Mouse (Mus musculus) heart, embryonic 10.5 days (tissue): ENCODE data around the gene C330021F23Rik. TPM values are rescaled to one million over a fixed set of nuclear protein-coding genes. Genes with fewer than 3 reads are reported as not detected.

Source experiments
- DNase-seq: peaks from one replicate; pipeline ENCODE4 v3.0.0-alpha.2; 2017; ENCODE audit warnings: low spot score
- H3K27ac ChIP-seq: fragments of 300-500 bp; sonication (generic); 2 replicates; pipeline ENCODE4 v1.5.1; 2016; ENCODE audit warnings: mild to moderate bottlenecking
- H3K27me3 ChIP-seq: fragments of 300-500 bp; sonication (generic); 2 replicates; pipeline ENCODE4 v1.6.1; 2016; ENCODE audit warnings: mild to moderate bottlenecking; ENCODE audit not compliant: poor library complexity, insufficient read depth, severe bottlenecking
- H3K36me3 ChIP-seq: fragments of 300-500 bp; sonication (generic); 2 replicates; pipeline ENCODE4 v1.6.1; 2016; ENCODE audit warnings: mild to moderate bottlenecking, moderate library complexity
- H3K4me1 ChIP-seq: fragments of 300-500 bp; sonication (generic); 2 replicates; pipeline ENCODE4 v1.6.1; 2016; ENCODE audit warnings: mild to moderate bottlenecking
- H3K4me3 ChIP-seq: fragments of 300-500 bp; sonication (generic); 2 replicates; pipeline ENCODE4 v1.5.1; 2016; ENCODE audit warnings: mild to moderate bottlenecking, moderate library complexity
- H3K9me3 ChIP-seq: fragments of 300-500 bp; sonication (generic); 2 replicates; pipeline ENCODE4 v1.6.1; 2016; ENCODE audit warnings: mild to moderate bottlenecking, moderate library complexity
- WGBS: fragments of 180-500 bp; shearing (Covaris S2); methylation state at CpG from one replicate; pipeline ENCODE4 v1.1.7; 2016; 5-methylcytosine and 5-hydroxymethylcytosine counted together
- polyA plus RNA-seq: library from polyadenylated mRNA; unstranded; fragments of >200 nt; fragmentation: Nextera tagmentation; extraction: Ambion mirVana; gene quantifications from 2 replicates; pipeline ENCODE4 v1.2.1, GENCODE M21; 2016

The C330021F23Rik gene
- polyA plus RNA-seq, 1 experiment from 2014 or later, result 3.8 TPM

- WGBS, result 6% methylated on average over 47 of the region's 47 CpGs
- DNase-seq, result peak; percentile 91
Observed at GRCm38 (mm10) chr8:3630647-3631477, 63.1 kb downstream of the C330021F23Rik start, which contains the start of gene Stxbp2. TSS of gene Stxbp2 (plus strand) at chr8:3630955.

GRCm38 (mm10) chr8:3631478-3631875, 63.7 kb downstream of the C330021F23Rik start:
- Histone ChIP-seq H3K4me1 (peaks cover 12% of the 10 kb centered on the region), H3K36me3 (peaks cover 26% of the 10 kb centered on the region), H3K27ac (peak overlapping the region; percentile 90), H3K4me3 (peak overlapping the region; percentile 83), H3K9me3 (no peaks in the 10 kb centered on the region), H3K27me3 (peaks cover 12% of the 10 kb centered on the region)
- 10% methylated on average over 8 of the region's 8 CpGs for WGBS
- no peak for DNase-seq

More at GRCm38 (mm10) chr8:3630647-3631477, 63.1 kb downstream of the C330021F23Rik start, which contains the start of gene Stxbp2:
- Histone ChIP-seq H3K36me3 (peaks cover 20% of the 10 kb centered on the region), H3K27ac (peak within 1 kb of the TSS; percentile 90), H3K4me3 (peak within 1 kb of the TSS; percentile 83), H3K4me1 (peaks cover 12% of the 10 kb centered on the region), H3K27me3 (peaks cover 12% of the 10 kb centered on the region), H3K9me3 (no peaks in the 10 kb centered on the region)

Other genes with a start within 250 kb of the C330021F23Rik start
- gene A430078G23Rik, start 214.6 kb upstream of the C330021F23Rik start, polyA plus RNA-seq, result 0.24 TPM in 1 of 2 replicates, not detected in the other
- gene Arhgef18, start 175.0 kb upstream of the C330021F23Rik start, polyA plus RNA-seq, result 7.2 and 8.0 TPM in 2 replicates
- 6.4 and 6.7 TPM in 2 replicates for gene Pex11g, start 100.3 kb upstream of the C330021F23Rik start, polyA plus RNA-seq
- not detected in 2 replicates for gene Tex45, start 97.1 kb upstream of the C330021F23Rik start, polyA plus RNA-seq
- gene Zfp358, start 74.9 kb upstream of the C330021F23Rik start, polyA plus RNA-seq, result 35.0 and 41.7 TPM in 2 replicates
- 55.2 and 60.1 TPM in 2 replicates for gene Mcoln1, start 67.5 kb upstream of the C330021F23Rik start, polyA plus RNA-seq
- 18.3 and 19.7 TPM in 2 replicates for gene Pnpla6, start 52.6 kb upstream of the C330021F23Rik start, polyA plus RNA-seq
- 2.3 and 3.9 TPM in 2 replicates for gene Camsap3, start 19.3 kb downstream of the C330021F23Rik start, polyA plus RNA-seq
- gene Xab2, start 53.3 kb downstream of the C330021F23Rik start, polyA plus RNA-seq, result 46.5 and 52.8 TPM in 2 replicates
- gene Pet100, start 53.6 kb downstream of the C330021F23Rik start, polyA plus RNA-seq, result 89.6 and 94.8 TPM in 2 replicates
- gene Pcp2, start 57.6 kb downstream of the C330021F23Rik start, polyA plus RNA-seq, result 0.31 TPM in 1 of 2 replicates, not detected in the other
- 79.1 and 81.4 TPM in 2 replicates for gene Stxbp2, start 63.0 kb downstream of the C330021F23Rik start, polyA plus RNA-seq
- gene Retn, start 87.8 kb downstream of the C330021F23Rik start, polyA plus RNA-seq, result 0.15 TPM in 1 of 2 replicates, not detected in the other
- 0.11 TPM in 1 of 2 replicates, not detected in the other for gene Mcemp1, start 97.8 kb downstream of the C330021F23Rik start, polyA plus RNA-seq
- gene Fcor, start 104.4 kb downstream of the C330021F23Rik start, polyA plus RNA-seq, result 10.4 and 15.1 TPM in 2 replicates
- 39.3 and 39.5 TPM in 2 replicates for gene Trappc5, start 108.3 kb downstream of the C330021F23Rik start, polyA plus RNA-seq
- 0.12 and 0.24 TPM in 2 replicates for gene Fcer2a, start 126.2 kb downstream of the C330021F23Rik start, polyA plus RNA-seq
- gene Clec4g, start 152.7 kb downstream of the C330021F23Rik start, polyA plus RNA-seq, result 4.3 and 7.4 TPM in 2 replicates
- not detected in 2 replicates for gene Cd209a, start 181.0 kb downstream of the C330021F23Rik start, polyA plus RNA-seq